Mouse (Mus musculus): ENCODE measurements at regions not wholly inside any gene's neighbourhood (a gene's known extent, or its start where the extent isn't known, plus 50 kb on each side); places are given as distances from the start of the nearest gene placed in this dataset.

DNA sequence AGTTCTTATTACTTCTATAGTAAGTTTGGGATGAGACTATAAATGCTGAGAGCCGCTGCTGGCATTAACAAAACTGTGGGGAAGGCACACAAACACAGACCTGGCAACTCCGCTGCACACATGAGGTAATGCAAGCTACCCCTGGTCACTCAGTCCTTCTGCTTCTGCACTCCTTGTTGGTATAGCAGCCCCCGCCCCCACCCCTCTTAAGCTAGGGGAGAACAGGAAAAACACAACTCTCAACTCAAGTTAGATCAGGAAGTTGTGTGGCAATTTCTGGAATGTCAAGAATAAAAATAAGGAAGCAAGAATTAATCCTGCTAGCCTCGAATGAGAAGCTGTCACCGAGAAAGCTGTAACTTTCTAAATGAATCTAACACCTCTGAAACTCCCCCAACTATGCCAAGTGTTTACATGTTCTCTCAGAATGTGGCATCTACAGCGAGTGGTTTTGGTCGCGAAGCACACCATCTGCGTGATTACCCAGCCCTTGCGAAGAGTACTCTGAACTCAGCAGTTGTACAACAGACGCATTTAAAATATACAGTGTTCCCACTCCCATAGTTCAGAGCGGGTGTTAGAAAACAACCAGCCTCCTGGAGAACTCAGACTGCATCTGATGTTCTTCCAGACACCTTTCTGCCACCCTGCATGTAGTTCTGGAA is 212.9 kb upstream of the Tet2 start:
- TF ChIP-seq CTCF (IDR thresholded peaks at IDR 0.05; ENCODE audit: control insufficient read depth, insufficient read depth, low read length) (no peak), POLR2A (IDR thresholded peaks at IDR 0.05; ENCODE audit: borderline replicate concordance, control insufficient read depth, low read depth, low read length) (no peak)

Measured in bone marrow, adult 2 months (tissue).